Mouse (Mus musculus) heart, embryonic 11.5 days (tissue): ENCODE measurements around the gene Phlda3. TPM values are rescaled to one million over a fixed set of nuclear protein-coding genes. Genes with fewer than 3 reads are reported as not detected.

Source experiments
- ATAC-seq: fragments of 200-750 bp; cut with Nextera tagmentation; replicated peaks from 2 replicates; pipeline ENCODE4 v1.8.0; 2017; ENCODE audit warnings: moderate library complexity; ENCODE audit not compliant: insufficient number of reproducible peaks, low FRiP score, low TSS enrichment
- H3K27ac ChIP-seq: fragments of 300-500 bp; sonication (generic); 2 replicates; pipeline ENCODE4 v1.5.1; 2014; ENCODE audit warnings: mild to moderate bottlenecking, low read depth, low read length
- H3K27me3 ChIP-seq: fragments of 300-500 bp; sonication (generic); 2 replicates; pipeline ENCODE4 v1.6.1; 2014; ENCODE audit warnings: mild to moderate bottlenecking, low read length, mixed read lengths; ENCODE audit not compliant: control insufficient read depth, insufficient read depth
- H3K36me3 ChIP-seq: fragments of 300-500 bp; sonication (generic); 2 replicates; pipeline ENCODE4 v1.6.1; 2014; ENCODE audit warnings: mild to moderate bottlenecking, low read length, moderate library complexity, mixed read lengths; ENCODE audit not compliant: control insufficient read depth, insufficient read depth
- H3K4me1 ChIP-seq: fragments of 300-500 bp; sonication (generic); 2 replicates; pipeline ENCODE4 v1.6.1; 2014; ENCODE audit warnings: low read length; ENCODE audit not compliant: control insufficient read depth, insufficient read depth
- H3K4me2 ChIP-seq: fragments of 300-500 bp; sonication (generic); 2 replicates; pipeline ENCODE4 v1.6.1; 2014; ENCODE audit warnings: mild to moderate bottlenecking, moderate library complexity
- H3K4me3 ChIP-seq: fragments of 300-500 bp; sonication (generic); 2 replicates; pipeline ENCODE4 v1.5.1; 2014; ENCODE audit warnings: low read depth, low read length
- H3K9ac ChIP-seq: fragments of 300-500 bp; sonication (generic); 2 replicates; pipeline ENCODE4 v1.6.1; 2014; ENCODE audit warnings: mild to moderate bottlenecking, low read depth, low read length, moderate library complexity
- H3K9me3 ChIP-seq: fragments of 300-500 bp; sonication (generic); replicated peaks from 2 replicates; pipeline ENCODE4 v1.6.1; 2016; ENCODE audit warnings: low read length; ENCODE audit not compliant: control insufficient read depth
- WGBS: fragments of 180-500 bp; shearing (Covaris S2); extraction: QIAGEN DNeasy Blood & Tissue Kit; methylation state at CpG from one replicate; pipeline ENCODE4 v1.1.7; 2014; ENCODE audit not compliant: insufficient replicate concordance; 5-methylcytosine and 5-hydroxymethylcytosine counted together
- polyA plus RNA-seq: library from polyadenylated mRNA; unstranded; fragments of >200 nt; fragmentation: Nextera tagmentation; extraction: Ambion mirVana; gene quantifications from 2 replicates; pipeline ENCODE4 v1.2.1, GENCODE M21; 2014

Phlda3 gene
- polyA plus RNA-seq, 1 experiment from 2014 or later: 61.5 TPM

DNA sequence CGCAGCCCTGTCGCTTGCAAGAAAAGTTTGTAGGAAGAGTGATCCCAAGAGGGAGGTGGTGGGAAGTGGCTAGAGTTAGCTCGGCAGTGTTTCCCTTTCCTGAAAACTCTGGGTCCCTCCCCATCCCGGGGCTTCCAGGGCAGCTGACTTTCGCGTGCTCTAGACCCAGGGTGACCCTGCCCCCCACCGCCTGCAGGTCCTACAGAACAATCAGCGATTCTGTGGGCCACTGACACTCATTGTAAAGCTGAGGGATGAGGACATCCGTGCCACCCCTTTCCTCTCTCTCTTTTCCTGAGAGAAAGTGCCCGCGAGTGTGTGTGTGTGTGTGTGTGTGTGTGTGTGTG lies 36.6 kb upstream of the Phlda3 start:
- 0 out of 2 replicates have a peak, but pooled peaks have one; percentile 9 for ATAC-seq
- H3K27me3 ChIP-seq: no peaks in the 10 kb centered on the region
- peak overlapping the region; percentile 93 for H3K27ac ChIP-seq
- H3K4me3 ChIP-seq: peak overlapping the region; percentile 79
- H3K9me3 ChIP-seq: no peaks in the 10 kb centered on the region
- peak overlapping the region; percentile 95 for H3K9ac ChIP-seq
- under 1% methylated on average over 11 of the region's 11 CpGs for WGBS
- H3K4me2 ChIP-seq: peak overlapping the region; percentile 93
- no peaks in the 10 kb centered on the region for H3K36me3 ChIP-seq
- peaks cover 54% of the 10 kb centered on the region for H3K4me1 ChIP-seq

DNA sequence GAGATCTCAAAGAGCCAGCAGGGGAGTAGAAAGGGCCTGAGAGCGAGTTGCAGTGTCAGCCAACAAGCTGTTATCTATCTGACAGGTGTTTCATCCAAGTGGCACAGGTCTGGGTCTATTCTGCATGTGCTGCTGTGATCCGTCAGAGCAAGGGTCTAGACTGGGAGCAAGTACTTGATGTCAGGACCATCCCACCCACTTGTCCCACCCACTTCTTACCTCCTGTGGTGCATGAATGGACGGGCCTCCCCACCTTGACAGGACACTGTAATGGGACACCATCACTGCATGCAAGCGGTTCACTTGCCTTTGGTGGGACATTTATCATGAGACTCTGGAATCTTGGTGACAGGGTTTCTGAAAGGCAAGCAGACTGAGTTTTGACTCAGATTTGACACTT lies 36.1 kb upstream of the Phlda3 start:
- Histone ChIP-seq H3K4me1 (peaks cover 59% of the 10 kb centered on the region), H3K27ac (peak overlapping the region; percentile 93), H3K27me3 (no peaks in the 10 kb centered on the region), H3K9me3 (no peaks in the 10 kb centered on the region), H3K9ac (peak overlapping the region; percentile 95), H3K4me2 (peak overlapping the region; percentile 93), H3K36me3 (no peaks in the 10 kb centered on the region), H3K4me3 (peak overlapping the region; percentile 79)
- WGBS: 3% methylated on average over 4 of the region's 4 CpGs
- ATAC-seq: 0 out of 2 replicates have a peak, but pooled peaks have one; percentile 8

DNA sequence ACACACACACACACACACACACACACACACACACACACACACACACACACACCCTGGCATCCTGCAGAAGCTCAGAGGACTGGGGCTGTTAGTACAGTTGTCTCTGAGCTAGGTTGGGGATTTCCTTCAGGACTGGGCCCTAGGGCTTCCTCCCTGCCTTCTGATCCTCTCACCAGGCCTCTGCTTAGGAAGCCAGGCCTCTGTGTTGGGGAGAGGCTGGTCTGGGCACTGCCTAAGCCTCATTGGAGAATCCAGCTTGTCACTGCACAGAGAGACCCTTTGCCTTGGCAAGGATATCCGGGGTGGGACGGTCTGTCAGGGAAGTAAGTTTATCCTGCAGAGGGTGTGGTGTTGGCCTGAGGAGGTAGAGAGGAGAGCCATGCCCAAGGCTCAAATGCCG lies 35.6 kb upstream of the Phlda3 start:
- WGBS: 20% methylated on average over 3 of the region's 3 CpGs
- Histone ChIP-seq H3K9me3 (no peaks in the 10 kb centered on the region), H3K9ac (peak overlapping the region; percentile 95), H3K36me3 (no peaks in the 10 kb centered on the region), H3K4me2 (peak overlapping the region; percentile 93), H3K4me1 (peaks cover 64% of the 10 kb centered on the region), H3K4me3 (peak overlapping the region; percentile 79), H3K27me3 (no peaks in the 10 kb centered on the region), H3K27ac (peak overlapping the region; percentile 93)
- ATAC-seq: no peak

DNA sequence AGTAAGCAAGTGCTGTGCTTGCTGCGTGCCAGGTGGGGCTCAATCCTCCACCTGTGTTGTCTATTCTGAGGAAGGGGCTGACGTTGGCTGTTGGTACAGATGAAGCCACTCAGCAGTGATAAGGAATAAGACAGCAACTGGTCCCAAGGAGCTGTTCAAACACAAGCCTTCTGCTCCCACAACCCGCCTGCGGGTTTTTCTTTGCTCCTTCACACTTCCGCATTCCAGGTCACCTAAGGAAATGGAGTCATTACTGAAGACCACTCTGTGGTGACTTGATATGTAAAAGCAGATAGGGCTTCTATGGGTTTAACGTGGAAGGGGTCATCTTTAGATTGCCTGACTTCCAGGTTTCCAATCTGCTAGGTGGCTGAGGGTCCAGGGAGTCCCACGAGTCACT lies 34.5 kb upstream of the Phlda3 start:
- Histone ChIP-seq H3K9ac (peak overlapping the region; percentile 95), H3K4me2 (peak overlapping the region; percentile 93), H3K27me3 (no peaks in the 10 kb centered on the region), H3K4me3 (peak overlapping the region; percentile 79), H3K36me3 (no peaks in the 10 kb centered on the region), H3K9me3 (no peaks in the 10 kb centered on the region), H3K27ac (peak overlapping the region; percentile 93), H3K4me1 (peaks cover 68% of the 10 kb centered on the region)
- 18% methylated on average over 7 of the region's 7 CpGs for WGBS
- ATAC-seq: no peak

DNA sequence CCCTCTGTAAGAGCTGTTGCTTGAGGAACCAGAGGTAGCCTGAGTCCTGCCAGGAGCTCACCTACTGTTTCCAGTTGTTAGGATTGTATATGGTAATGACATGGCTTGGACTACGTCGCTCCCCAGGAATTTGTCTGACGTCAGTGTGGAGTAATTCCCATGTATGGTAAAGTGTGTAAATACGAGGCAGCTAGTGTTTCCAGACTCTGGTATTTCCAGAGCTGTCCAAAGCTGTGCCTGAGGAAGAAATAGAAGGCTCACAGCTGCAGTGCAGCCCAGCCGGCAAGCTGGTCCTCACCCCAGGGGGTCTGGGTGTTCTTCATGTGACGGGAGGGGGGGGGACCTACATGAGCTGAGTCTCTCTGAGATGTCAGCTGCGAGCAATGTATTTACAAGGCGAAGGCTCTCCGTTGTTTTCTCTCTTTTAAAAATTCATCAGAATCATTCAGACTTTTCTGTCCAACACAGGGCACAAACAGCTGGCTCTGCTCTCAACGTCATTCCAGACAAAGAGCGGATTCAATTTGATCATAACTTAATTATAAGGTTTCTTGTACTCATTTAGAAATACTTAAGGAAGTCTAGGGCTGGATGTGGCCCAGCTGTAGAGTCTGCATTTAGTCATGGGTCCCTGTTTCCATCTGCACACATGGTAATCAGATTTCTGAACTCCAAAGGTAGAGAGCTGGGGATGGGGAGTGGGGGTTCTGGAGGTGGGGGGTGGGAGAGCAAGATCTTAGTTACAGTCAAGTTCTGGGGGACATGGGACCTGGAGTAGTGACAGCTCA lies 33.8 kb upstream of the Phlda3 start:
- Histone ChIP-seq H3K4me3 (peak overlapping the region; percentile 79; the same call in 1 of the 2 replicates), H3K9ac (peak overlapping the region; percentile 95), H3K36me3 (no peaks in the 10 kb centered on the region), H3K27ac (peak overlapping the region; percentile 93), H3K9me3 (no peaks in the 10 kb centered on the region), H3K4me2 (peak overlapping the region; percentile 93), H3K4me1 (peaks cover 71% of the 10 kb centered on the region), H3K27me3 (no peaks in the 10 kb centered on the region)
- peak; percentile 63 for ATAC-seq
- 25% methylated on average over 11 of the region's 11 CpGs for WGBS

DNA sequence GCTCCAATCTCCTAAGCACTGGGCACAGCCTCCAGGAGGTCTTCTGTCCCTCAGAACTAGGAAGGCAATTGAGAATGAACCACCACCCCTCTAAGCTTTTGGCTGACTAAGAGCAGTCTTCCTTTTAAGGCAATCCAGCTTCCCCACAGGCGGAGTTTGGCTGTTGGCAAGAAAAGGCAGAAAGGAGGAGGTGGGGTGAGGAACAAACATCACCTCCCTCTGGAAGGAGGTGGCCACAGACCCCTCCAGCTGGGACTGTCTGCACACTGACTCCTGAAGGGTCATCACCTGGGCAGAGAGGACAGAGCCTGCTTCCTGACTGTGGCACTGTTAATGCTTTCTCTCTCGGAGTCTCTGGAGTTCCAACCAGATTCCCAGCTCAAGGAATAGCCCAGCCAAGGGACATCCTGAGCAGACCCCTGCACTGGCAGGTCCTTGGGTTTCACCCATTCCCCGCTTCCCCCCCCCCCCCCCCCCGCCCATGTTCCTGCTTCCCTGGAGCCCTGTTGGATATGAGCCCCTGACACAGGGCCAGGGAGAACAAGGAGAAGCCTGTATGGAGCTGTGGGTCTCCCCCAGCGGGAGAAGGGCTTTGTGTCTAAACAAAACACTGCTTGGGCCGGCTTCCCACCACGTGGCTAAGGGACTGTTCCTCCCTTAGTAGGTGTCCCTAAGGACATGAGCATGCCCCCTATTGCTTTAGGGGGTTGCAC lies 31.5 kb upstream of the Phlda3 start:
- H3K9me3 ChIP-seq: no peaks in the 10 kb centered on the region
- no peak overlapping the region; the same call in 1 of the 2 replicates for H3K4me3 ChIP-seq
- peak overlapping the region; percentile 43 for H3K9ac ChIP-seq
- H3K27me3 ChIP-seq: no peaks in the 10 kb centered on the region
- 17% methylated on average over 6 of the region's 7 CpGs for WGBS
- no peaks in the 10 kb centered on the region for H3K36me3 ChIP-seq
- peaks cover 79% of the 10 kb centered on the region for H3K4me1 ChIP-seq
- peak overlapping the region; percentile 30 for H3K27ac ChIP-seq
- no peak for ATAC-seq
- peak overlapping the region; percentile 11 for H3K4me2 ChIP-seq

DNA sequence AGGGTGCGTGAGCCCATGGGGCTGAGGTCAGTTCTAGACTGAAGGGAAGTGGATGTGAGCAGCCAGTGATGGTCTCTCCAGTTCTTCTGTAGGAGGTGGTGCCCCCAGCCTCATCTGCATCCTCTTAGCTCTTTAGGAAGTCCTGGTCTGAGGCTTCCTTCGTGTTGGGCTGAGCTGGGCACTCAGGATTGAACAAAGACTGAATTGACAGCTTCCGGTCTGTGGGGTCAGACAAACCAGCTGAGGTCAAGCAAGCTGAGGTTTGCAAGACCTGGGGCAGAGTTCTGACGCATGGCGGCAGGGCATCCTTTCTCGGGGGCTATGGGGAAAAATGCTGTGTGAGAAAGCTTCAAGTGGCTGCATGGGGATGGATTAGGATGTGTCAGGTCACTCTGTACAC lies 30.5 kb upstream of the Phlda3 start:
- Histone ChIP-seq H3K4me2 (peak overlapping the region; percentile 11), H3K36me3 (no peaks in the 10 kb centered on the region), H3K4me1 (peaks cover 82% of the 10 kb centered on the region), H3K4me3 (no peak overlapping the region), H3K9ac (peak overlapping the region; percentile 43; the same call in 1 of the 2 replicates), H3K27me3 (no peaks in the 10 kb centered on the region), H3K9me3 (no peaks in the 10 kb centered on the region), H3K27ac (peak overlapping the region; percentile 30)
- WGBS: 25% methylated on average over 6 of the region's 6 CpGs
- ATAC-seq: no peak

DNA sequence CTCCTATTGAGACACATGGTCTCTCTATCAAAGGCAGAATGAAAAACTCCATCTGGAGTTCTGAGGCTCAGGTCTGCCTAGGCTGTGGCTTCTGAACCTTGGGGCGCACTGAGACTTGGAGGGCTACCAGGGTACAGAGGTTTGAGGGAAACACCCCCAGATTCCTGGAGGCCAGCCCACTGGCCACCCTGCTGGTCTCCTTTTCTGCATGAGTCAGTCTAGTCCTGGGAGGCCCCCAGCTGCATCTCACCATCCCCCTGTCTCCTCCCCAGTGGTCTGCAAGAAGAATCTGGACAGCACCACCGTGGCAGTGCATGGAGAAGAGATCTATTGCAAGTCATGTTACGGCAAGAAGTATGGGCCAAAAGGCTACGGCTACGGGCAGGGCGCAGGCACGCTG lies 20.9 kb upstream of the Phlda3 start:
- H3K9me3 ChIP-seq: no peaks in the 10 kb centered on the region
- no peak overlapping the region for H3K4me2 ChIP-seq
- 82% methylated on average over 7 of the region's 7 CpGs for WGBS
- H3K27ac ChIP-seq: no peak overlapping the region
- H3K9ac ChIP-seq: no peak overlapping the region
- no peak for ATAC-seq
- peaks cover 36% of the 10 kb centered on the region for H3K4me1 ChIP-seq
- H3K27me3 ChIP-seq: no peaks in the 10 kb centered on the region
- peaks cover 15% of the 10 kb centered on the region for H3K36me3 ChIP-seq
- no peak overlapping the region for H3K4me3 ChIP-seq
